Mouse (Mus musculus): ENCODE data around the gene Plch2.

Gene Plch2

GRCm38 (mm10) chr4:154983767-154984166 is 72.8 kb downstream of the Plch2 start:
- DNase-seq: no peak

- DNase-seq: no peak
These were observed 74.1 kb downstream of the Plch2 start for GRCm38 (mm10) chr4:154982247-154983120.

GRCm38 (mm10) chr4:154981530-154981929 is 75.1 kb downstream of the Plch2 start:
- peak; percentile 72 for DNase-seq

- no peak for DNase-seq
These were observed 75.5 kb downstream of the Plch2 start for GRCm38 (mm10) chr4:154981076-154981475.

- DNase-seq: no peak
These were observed 76.5 kb downstream of the Plch2 start for GRCm38 (mm10) chr4:154980110-154980509.

GRCm38 (mm10) chr4:154974163-154974611 is 82.4 kb downstream of the Plch2 start:
- no peak for DNase-seq

GRCm38 (mm10) chr4:154972546-154972945 is 84.0 kb downstream of the Plch2 start:
- no peak for DNase-seq

- DNase-seq: peak; percentile 68
These were observed 89.4 kb downstream of the Plch2 start for GRCm38 (mm10) chr4:154967173-154967572.

GRCm38 (mm10) chr4:154965856-154966255 is 90.7 kb downstream of the Plch2 start:
- no peak for DNase-seq

- DNase-seq: no peak
These were observed 91.9 kb downstream of the Plch2 start for GRCm38 (mm10) chr4:154964581-154965235.

- peak; percentile 93 for DNase-seq
These were observed 92.5 kb downstream of the Plch2 start, which contains the start of gene Pank4 for GRCm38 (mm10) chr4:154963901-154964580. Gene Pank4, plus strand, starts transcription at chr4:154964123.

- peak; percentile 68 for DNase-seq
These were observed 93.3 kb downstream of the Plch2 start for GRCm38 (mm10) chr4:154963190-154963836.

- no peak for DNase-seq
These were observed 93.9 kb downstream of the Plch2 start for GRCm38 (mm10) chr4:154962683-154963082.

- peak; percentile 68 for DNase-seq
These were observed 94.7 kb downstream of the Plch2 start for GRCm38 (mm10) chr4:154961911-154962310.

- DNase-seq: no peak
These were observed 95.3 kb downstream of the Plch2 start for GRCm38 (mm10) chr4:154961226-154961738.

- no peak for DNase-seq
These were observed 95.8 kb downstream of the Plch2 start, which contains the start of gene Hes5 for GRCm38 (mm10) chr4:154960690-154961225. Gene Hes5, plus strand, starts transcription at chr4:154960923.

GRCm38 (mm10) chr4:154960021-154960689 is 96.4 kb downstream of the Plch2 start:
- no peak for DNase-seq

GRCm38 (mm10) chr4:154958621-154959020 is 98.0 kb downstream of the Plch2 start:
- peak; percentile 51 for DNase-seq

GRCm38 (mm10) chr4:154958171-154958570 is 98.4 kb downstream of the Plch2 start:
- peak; percentile 80 for DNase-seq

- peak; percentile 22 for DNase-seq
These were observed 99.1 kb downstream of the Plch2 start for GRCm38 (mm10) chr4:154957289-154957993.

- no peak for DNase-seq
These were observed 100.0 kb downstream of the Plch2 start for GRCm38 (mm10) chr4:154956604-154957003.
